17 mouse cellular contexts compared by ENCODE assay signal in the genomic region with DNA sequence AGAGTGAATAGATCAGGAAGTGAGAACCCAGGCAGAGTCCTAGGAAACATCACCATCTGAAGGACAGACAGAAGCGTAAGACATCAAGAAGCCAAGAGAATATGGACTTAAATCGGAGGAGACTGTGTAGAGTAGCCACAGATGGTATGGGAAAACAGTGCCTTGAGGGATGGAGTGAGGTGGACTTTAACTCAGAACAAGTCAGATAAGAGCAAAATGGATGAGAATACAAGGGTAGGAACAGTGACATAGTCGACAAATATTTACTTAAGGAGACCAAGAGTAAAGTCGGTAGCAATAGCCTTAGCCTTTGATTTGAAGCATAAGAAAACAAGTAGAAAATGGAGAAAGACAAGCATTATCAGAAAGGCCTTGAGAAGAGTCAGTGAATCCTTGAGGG.
"Had no signal": no experiment of that assay in that cellular context is flagged by ENCODE, and none has a peak within 500 bp of the region (broad histone marks: within the 10 kb centered on the region; RNA-seq: fewer than 3 reads in every experiment).

No protein-coding gene starts in this region.

- H3K9me3 ChIP-seq: neural tube, embryonic 12.5 days; neural tube, embryonic 13.5 days; neural tube, embryonic 15.5 days; stomach, embryonic 15.5 days had no signal

- H3K27ac ChIP-seq: neural tube, embryonic 12.5 days; neural tube, embryonic 13.5 days; neural tube, embryonic 15.5 days; stomach, embryonic 15.5 days; stomach, postnatal 0 days had no signal

- DNase-seq: retina, postnatal 1 day; right cerebral cortex, adult 18-20 months; right cerebral cortex, postnatal 14 days; right cerebral cortex, postnatal 25 days; right cerebral cortex, postnatal 4 days; spleen, adult 18-20 months; thymus, adult 18-20 months; thymus, adult 2 months; thymus, postnatal 14 days; thymus, postnatal 25 days; thymus, postnatal 36 days; thymus, postnatal 4 days had no signal

- H3K4me3 ChIP-seq: neural tube, embryonic 12.5 days; neural tube, embryonic 13.5 days; neural tube, embryonic 15.5 days; stomach, embryonic 15.5 days had no signal

- H3K27me3 ChIP-seq: neural tube, embryonic 12.5 days; neural tube, embryonic 13.5 days; neural tube, embryonic 15.5 days; stomach, embryonic 15.5 days had no signal

- H3K4me2 ChIP-seq: neural tube, embryonic 12.5 days; neural tube, embryonic 13.5 days; neural tube, embryonic 15.5 days; stomach, embryonic 15.5 days had no signal

- H3K9ac ChIP-seq: neural tube, embryonic 12.5 days; neural tube, embryonic 13.5 days; neural tube, embryonic 15.5 days; stomach, embryonic 15.5 days had no signal

- H3K36me3 ChIP-seq: neural tube, embryonic 12.5 days; neural tube, embryonic 13.5 days; neural tube, embryonic 15.5 days; stomach, embryonic 15.5 days had no signal

- H3K4me1 ChIP-seq: neural tube, embryonic 12.5 days; neural tube, embryonic 13.5 days; neural tube, embryonic 15.5 days; stomach, embryonic 15.5 days had no signal
